Mouse (Mus musculus) stomach, postnatal 0 days (tissue): Measurements from ENCODE around the gene Lpar6.
A peak's percentile ranks its signal among the peaks of the same experiment; 100 is the strongest.

Experiments
- CTCF ChIP-seq: IDR thresholded peaks from 2 replicates; pipeline ENCODE4 v1.5.1; 2016; ENCODE audit warnings: antibody characterized with exemption, low read depth, mild to moderate bottlenecking, moderate library complexity
- EP300 ChIP-seq: optimal IDR thresholded peaks from 2 replicates; pipeline ENCODE3; 2016; ENCODE audit warnings: antibody characterized with exemption

DNA sequence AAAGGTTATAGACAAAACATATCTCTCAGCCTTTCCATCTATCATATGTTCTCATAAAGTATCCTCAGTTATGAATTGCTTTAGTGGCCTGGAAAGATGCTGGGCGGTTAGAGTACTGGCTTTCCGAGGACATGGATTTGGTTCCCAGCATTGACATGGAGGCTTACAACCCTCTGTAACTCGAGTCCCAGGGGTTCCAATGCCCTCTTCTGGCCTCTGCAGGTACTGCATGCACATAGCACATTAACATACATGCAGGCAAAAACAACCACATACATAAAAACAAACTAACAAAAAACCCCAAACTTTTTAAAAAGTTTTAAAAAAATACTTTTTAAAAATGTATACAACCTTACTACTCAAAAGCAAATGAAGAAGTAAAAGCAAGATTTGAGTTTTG lies 28.5 kb downstream of the Lpar6 start:
- TF ChIP-seq CTCF (peak; percentile 49), EP300 (no peak)
